Mouse (Mus musculus): Measurements from ENCODE around the gene Rusc2. TPM values are rescaled to one million over a fixed set of nuclear protein-coding genes. Genes with fewer than 3 reads are reported as not detected.

The Rusc2 gene
- polyA plus RNA-seq, 1 experiment from 2014 or later = 14.7 TPM

GRCm38 (mm10) chr4:43431690-43432089, 49.9 kb downstream of the Rusc2 start:
- peak overlapping the region; percentile 72; the same call in 1 of the 2 replicates for H3K27ac ChIP-seq
- H3K27me3 ChIP-seq = peaks cover 34% of the 10 kb centered on the region
- H3K4me2 ChIP-seq (replicated peaks) = no peak overlapping the region
- ATAC-seq (ENCODE audit: low FRiP score, low read depth) = 0 out of 2 replicates have a peak, but pooled peaks have one; percentile 26
- 5% methylated on average over 4 of the region's 4 CpGs for WGBS
- H3K9ac ChIP-seq = no peak overlapping the region; the same call in 1 of the 2 replicates
- H3K4me1 ChIP-seq = peaks cover 21% of the 10 kb centered on the region
- no peak overlapping the region for H3K4me3 ChIP-seq
- H3K36me3 ChIP-seq = peaks cover under 1% of the 10 kb centered on the region
- no peaks in the 10 kb centered on the region for H3K9me3 ChIP-seq

GRCm38 (mm10) chr4:43432832-43433231, 51.1 kb downstream of the Rusc2 start:
- 88% methylated on average over 1 of the region's 1 CpGs for WGBS
- Histone ChIP-seq H3K36me3 (no peaks in the 10 kb centered on the region), H3K4me1 (peaks cover 11% of the 10 kb centered on the region), H3K27ac (no peak overlapping the region), H3K4me3 (no peak overlapping the region), H3K27me3 (peaks cover 23% of the 10 kb centered on the region), H3K4me2 (replicated peaks) (no peak overlapping the region), H3K9ac (no peak overlapping the region), H3K9me3 (no peaks in the 10 kb centered on the region)
- ATAC-seq (ENCODE audit: low FRiP score, low read depth) = no peak

GRCm38 (mm10) chr4:43441639-43442038, 59.9 kb downstream of the Rusc2 start, which contains the start of gene Tesk1:
Gene Tesk1 (plus strand): TSS chr4:43441939.
- no peak for ATAC-seq (ENCODE audit: low FRiP score, low read depth)
- Histone ChIP-seq H3K4me1 (peaks cover 16% of the 10 kb centered on the region), H3K27me3 (no peaks in the 10 kb centered on the region), H3K4me3 (peak within 1 kb of the TSS; percentile 98), H3K4me2 (replicated peaks) (peak within 1 kb of the TSS; percentile 89), H3K9me3 (no peaks in the 10 kb centered on the region), H3K36me3 (peaks cover 19% of the 10 kb centered on the region), H3K27ac (peak within 1 kb of the TSS; percentile 95), H3K9ac (peak within 1 kb of the TSS; percentile 98)
- WGBS = 27% methylated on average over 4 of the region's 4 CpGs

- ATAC-seq (ENCODE audit: low FRiP score, low read depth) = peak; percentile 95
- Histone ChIP-seq H3K4me3 (peak overlapping the region; percentile 98), H3K27me3 (no peaks in the 10 kb centered on the region), H3K9me3 (no peaks in the 10 kb centered on the region), H3K4me2 (replicated peaks) (peak overlapping the region; percentile 89), H3K27ac (peak overlapping the region; percentile 95), H3K4me1 (peaks cover 16% of the 10 kb centered on the region), H3K36me3 (peaks cover 23% of the 10 kb centered on the region), H3K9ac (peak overlapping the region; percentile 98)
- WGBS = under 1% methylated on average over 33 of the region's 33 CpGs
Observed at GRCm38 (mm10) chr4:43442044-43442443, 60.3 kb downstream of the Rusc2 start.

- peak overlapping the region; percentile 98 for H3K4me3 ChIP-seq
- H3K4me1 ChIP-seq = peaks cover 16% of the 10 kb centered on the region
- H3K4me2 ChIP-seq (replicated peaks) = peak overlapping the region; percentile 89
- peak overlapping the region; percentile 95 for H3K27ac ChIP-seq
- peak; percentile 66 for ATAC-seq (ENCODE audit: low FRiP score, low read depth)
- no peaks in the 10 kb centered on the region for H3K27me3 ChIP-seq
- WGBS = under 1% methylated on average over 78 of the region's 88 CpGs
- no peaks in the 10 kb centered on the region for H3K9me3 ChIP-seq
- H3K36me3 ChIP-seq = peaks cover 30% of the 10 kb centered on the region
- H3K9ac ChIP-seq = peak overlapping the region; percentile 98
Observed at GRCm38 (mm10) chr4:43442456-43443361, 60.9 kb downstream of the Rusc2 start.

- Histone ChIP-seq H3K9me3 (no peaks in the 10 kb centered on the region), H3K4me1 (peaks cover 16% of the 10 kb centered on the region), H3K4me3 (peak overlapping the region; percentile 98), H3K36me3 (peaks cover 38% of the 10 kb centered on the region), H3K27ac (peak overlapping the region; percentile 95), H3K4me2 (replicated peaks) (peak overlapping the region; percentile 89), H3K27me3 (no peaks in the 10 kb centered on the region), H3K9ac (peak overlapping the region; percentile 98)
- ATAC-seq (ENCODE audit: low FRiP score, low read depth) = 0 out of 2 replicates have a peak, but pooled peaks have one; percentile 2
- 2% methylated on average over 27 of the region's 28 CpGs for WGBS
Observed at GRCm38 (mm10) chr4:43443511-43443910, 61.7 kb downstream of the Rusc2 start.

GRCm38 (mm10) chr4:43447251-43447650, 65.5 kb downstream of the Rusc2 start:
- peaks cover 10% of the 10 kb centered on the region for H3K27me3 ChIP-seq
- H3K4me2 ChIP-seq (replicated peaks) = no peak overlapping the region
- H3K9ac ChIP-seq = 0 out of 2 replicates have a peak overlapping the region, but pooled peaks have one; percentile 31
- WGBS = 92% methylated on average over 13 of the region's 13 CpGs
- no peak for ATAC-seq (ENCODE audit: low FRiP score, low read depth)
- H3K4me1 ChIP-seq = peaks cover 24% of the 10 kb centered on the region
- H3K27ac ChIP-seq = no peak overlapping the region
- H3K36me3 ChIP-seq = peaks cover 42% of the 10 kb centered on the region
- no peaks in the 10 kb centered on the region for H3K9me3 ChIP-seq
- no peak overlapping the region for H3K4me3 ChIP-seq

- no peak for ATAC-seq (ENCODE audit: low FRiP score, low read depth)
- H3K4me1 ChIP-seq = peaks cover 31% of the 10 kb centered on the region
- peaks cover 42% of the 10 kb centered on the region for H3K36me3 ChIP-seq
- no peak overlapping the region for H3K4me3 ChIP-seq
- H3K27me3 ChIP-seq = peaks cover 23% of the 10 kb centered on the region
- no peak overlapping the region for H3K9ac ChIP-seq
- WGBS = 92% methylated on average over 3 of the region's 3 CpGs
- H3K4me2 ChIP-seq (replicated peaks) = no peak overlapping the region
- no peaks in the 10 kb centered on the region for H3K9me3 ChIP-seq
- H3K27ac ChIP-seq = no peak overlapping the region
Observed at GRCm38 (mm10) chr4:43448554-43448953, 66.8 kb downstream of the Rusc2 start.

GRCm38 (mm10) chr4:43452315-43452714, 70.5 kb downstream of the Rusc2 start:
- no peak for ATAC-seq (ENCODE audit: low FRiP score, low read depth)
- H3K36me3 ChIP-seq = peaks cover 16% of the 10 kb centered on the region

GRCm38 (mm10) chr4:43453413-43453812, 71.6 kb downstream of the Rusc2 start:
- Histone ChIP-seq H3K36me3 (peaks cover 5% of the 10 kb centered on the region), H3K4me2 (replicated peaks) (peak overlapping the region; percentile 62), H3K27me3 (peaks cover 49% of the 10 kb centered on the region), H3K27ac (no peak overlapping the region), H3K9me3 (no peaks in the 10 kb centered on the region), H3K4me1 (peaks cover 32% of the 10 kb centered on the region), H3K9ac (peak overlapping the region; percentile 57), H3K4me3 (peak overlapping the region; percentile 29)
- WGBS = under 1% methylated on average over 18 of the region's 18 CpGs
- no peak for ATAC-seq (ENCODE audit: low FRiP score, low read depth)

More at GRCm38 (mm10) chr4:43452315-43452714, 70.5 kb downstream of the Rusc2 start:
- Histone ChIP-seq H3K9ac (no peak overlapping the region), H3K4me1 (peaks cover 32% of the 10 kb centered on the region), H3K27ac (no peak overlapping the region), H3K9me3 (no peaks in the 10 kb centered on the region), H3K4me3 (no peak overlapping the region), H3K4me2 (replicated peaks) (no peak overlapping the region), H3K27me3 (peaks cover 49% of the 10 kb centered on the region)
- 52% methylated on average over 11 of the region's 11 CpGs for WGBS

- H3K9me3 ChIP-seq = no peaks in the 10 kb centered on the region
- H3K4me3 ChIP-seq = peak within 1 kb of the TSS; percentile 29
- 26% methylated on average over 20 of the region's 20 CpGs for WGBS
- H3K4me2 ChIP-seq (replicated peaks) = peak within 1 kb of the TSS; percentile 62
- H3K4me1 ChIP-seq = peaks cover 29% of the 10 kb centered on the region
- no peaks in the 10 kb centered on the region for H3K36me3 ChIP-seq
- H3K27ac ChIP-seq = no peak within 1 kb of the TSS
- peak within 1 kb of the TSS; percentile 57 for H3K9ac ChIP-seq
- ATAC-seq (ENCODE audit: low FRiP score, low read depth) = no peak
- peaks cover 49% of the 10 kb centered on the region for H3K27me3 ChIP-seq
Observed at GRCm38 (mm10) chr4:43454041-43454836, 72.5 kb downstream of the Rusc2 start, which contains the start of gene Cd72. Gene Cd72 (minus strand): TSS chr4:43454628.

Data from limb, embryonic 13.5 days (tissue).